Mouse (Mus musculus): Measurements from ENCODE around the gene Snx18. TPM values are rescaled to one million over a fixed set of nuclear protein-coding genes. Genes with fewer than 3 reads are reported as not detected.

Snx18 gene
- polyA plus RNA-seq, 1 experiment from 2014 or later = 13.8 TPM

- H3K36me3 ChIP-seq = no peaks in the 10 kb centered on the region
- H3K4me2 ChIP-seq = no peak overlapping the region
- 68% methylated on average over 5 of the region's 5 CpGs for WGBS
- no peaks in the 10 kb centered on the region for H3K27me3 ChIP-seq (replicated peaks)
- no peak for ATAC-seq (ENCODE audit: extremely low read depth, insufficient number of reproducible peaks, low FRiP score, low TSS enrichment)
- H3K4me3 ChIP-seq = no peak overlapping the region
- peaks cover 26% of the 10 kb centered on the region for H3K4me1 ChIP-seq
- H3K27ac ChIP-seq (replicated peaks) = no peak overlapping the region
- H3K9me3 ChIP-seq = no peaks in the 10 kb centered on the region
- H3K9ac ChIP-seq = no peak overlapping the region
Observed at GRCm38 (mm10) chr13:113553603-113554230, 64.6 kb downstream of the Snx18 start.

- 75% methylated on average over 1 of the region's 1 CpGs for WGBS
- H3K9me3 ChIP-seq = no peaks in the 10 kb centered on the region
- H3K9ac ChIP-seq = no peak overlapping the region
- ATAC-seq (ENCODE audit: extremely low read depth, insufficient number of reproducible peaks, low FRiP score, low TSS enrichment) = no peak
- no peaks in the 10 kb centered on the region for H3K36me3 ChIP-seq
- H3K4me2 ChIP-seq = no peak overlapping the region
- no peaks in the 10 kb centered on the region for H3K27me3 ChIP-seq (replicated peaks)
- no peak overlapping the region for H3K4me3 ChIP-seq
- H3K27ac ChIP-seq (replicated peaks) = no peak overlapping the region
- H3K4me1 ChIP-seq = peaks cover 26% of the 10 kb centered on the region
Observed at GRCm38 (mm10) chr13:113552341-113552740, 66.0 kb downstream of the Snx18 start.

GRCm38 (mm10) chr13:113550866-113551565 lies 67.3 kb downstream of the Snx18 start:
- Histone ChIP-seq H3K9ac (no peak overlapping the region), H3K4me3 (no peak overlapping the region), H3K27ac (replicated peaks) (peak overlapping the region; percentile 65), H3K4me2 (peak overlapping the region; percentile 14), H3K36me3 (no peaks in the 10 kb centered on the region), H3K9me3 (no peaks in the 10 kb centered on the region), H3K4me1 (peaks cover 26% of the 10 kb centered on the region), H3K27me3 (replicated peaks) (no peaks in the 10 kb centered on the region)
- no peak for ATAC-seq (ENCODE audit: extremely low read depth, insufficient number of reproducible peaks, low FRiP score, low TSS enrichment)
- 30% methylated on average over 8 of the region's 8 CpGs for WGBS

GRCm38 (mm10) chr13:113549021-113549420 lies 69.3 kb downstream of the Snx18 start:
- ATAC-seq (ENCODE audit: extremely low read depth, insufficient number of reproducible peaks, low FRiP score, low TSS enrichment) = no peak
- WGBS = 74% methylated on average over 3 of the region's 3 CpGs
- no peak overlapping the region for H3K27ac ChIP-seq (replicated peaks)

GRCm38 (mm10) chr13:113547807-113548426 lies 70.4 kb downstream of the Snx18 start:
- H3K9ac ChIP-seq = no peak overlapping the region
- WGBS = 77% methylated on average over 8 of the region's 8 CpGs
- no peak overlapping the region for H3K4me2 ChIP-seq
- ATAC-seq (ENCODE audit: extremely low read depth, insufficient number of reproducible peaks, low FRiP score, low TSS enrichment) = no peak
- H3K9me3 ChIP-seq = no peaks in the 10 kb centered on the region
- H3K4me3 ChIP-seq = no peak overlapping the region
- peaks cover 33% of the 10 kb centered on the region for H3K4me1 ChIP-seq
- H3K27me3 ChIP-seq (replicated peaks) = no peaks in the 10 kb centered on the region
- H3K27ac ChIP-seq (replicated peaks) = no peak overlapping the region
- H3K36me3 ChIP-seq = no peaks in the 10 kb centered on the region

More at GRCm38 (mm10) chr13:113549021-113549420, 69.3 kb downstream of the Snx18 start:
- Histone ChIP-seq H3K4me1 (peaks cover 30% of the 10 kb centered on the region), H3K36me3 (no peaks in the 10 kb centered on the region), H3K27me3 (replicated peaks) (no peaks in the 10 kb centered on the region), H3K4me2 (no peak overlapping the region), H3K4me3 (no peak overlapping the region), H3K9ac (no peak overlapping the region), H3K9me3 (no peaks in the 10 kb centered on the region)

GRCm38 (mm10) chr13:113542374-113542773 lies 76.0 kb downstream of the Snx18 start:
- ATAC-seq (ENCODE audit: extremely low read depth, insufficient number of reproducible peaks, low FRiP score, low TSS enrichment) = no peak
- Histone ChIP-seq H3K4me1 (peaks cover 13% of the 10 kb centered on the region), H3K9me3 (no peaks in the 10 kb centered on the region), H3K4me3 (no peak overlapping the region), H3K4me2 (no peak overlapping the region), H3K36me3 (no peaks in the 10 kb centered on the region), H3K9ac (no peak overlapping the region), H3K27me3 (replicated peaks) (no peaks in the 10 kb centered on the region), H3K27ac (replicated peaks) (no peak overlapping the region)
- 86% methylated on average over 6 of the region's 6 CpGs for WGBS

Other genes starting within 250 kb of the Snx18 start
- gene Hspb3, start 45.1 kb upstream of the Snx18 start, polyA plus RNA-seq (2015; fragmentation: Nextera tagmentation; extraction: Ambion mirVana) = 41.7 and 48.9 TPM in 2 replicates
- gene Arl15, start 175.9 kb upstream of the Snx18 start, polyA plus RNA-seq (2015; fragmentation: Nextera tagmentation; extraction: Ambion mirVana) = 6.1 and 6.8 TPM in 2 replicates